Mouse (Mus musculus): ENCODE results near the gene Vps45.

- TF ChIP-seq EP300 (IDR thresholded peaks at IDR 0.05; ENCODE audit: low read depth) (no peak), CTCF (IDR thresholded peaks at IDR 0.05; ENCODE audit: low read depth) (peak; percentile 47)
Measured at GRCm38 (mm10) chr3:95963681-95964080, 94.6 kb downstream of the Vps45 start.
